Mouse (Mus musculus) midbrain, embryonic 13.5 days (tissue): Measurements from ENCODE around the gene Kcnj12. TPM values are rescaled to one million over a fixed set of nuclear protein-coding genes. Genes with fewer than 3 reads are reported as not detected.
A peak's percentile ranks its signal among the peaks of the same experiment; 100 is the strongest.

Experiments
- ATAC-seq: fragments of 200-750 bp; cut with Nextera tagmentation; 2 replicates; pipeline ENCODE4 v1.8.0; 2017; ENCODE audit warnings: mild to moderate bottlenecking, moderate TSS enrichment, moderate library complexity
- H3K27ac ChIP-seq: fragments of 300-500 bp; sonication (generic); 2 replicates; pipeline ENCODE4 v1.5.1; 2015; ENCODE audit warnings: inconsistent platforms, mild to moderate bottlenecking, moderate library complexity
- H3K27me3 ChIP-seq: fragments of 300-500 bp; sonication (generic); 2 replicates; pipeline ENCODE4 v1.6.1; 2015; ENCODE audit warnings: mild to moderate bottlenecking, inconsistent platforms
- H3K36me3 ChIP-seq: fragments of 300-500 bp; sonication (generic); 2 replicates; pipeline ENCODE4 v1.6.1; 2015; ENCODE audit warnings: mild to moderate bottlenecking, inconsistent platforms
- H3K4me1 ChIP-seq: fragments of 300-500 bp; sonication (generic); replicated peaks from 2 replicates; pipeline ENCODE4 v1.6.1; 2015; ENCODE audit warnings: inconsistent platforms
- H3K4me2 ChIP-seq: fragments of 300-500 bp; sonication (generic); replicated peaks from 2 replicates; pipeline ENCODE4 v1.6.1; 2015; ENCODE audit warnings: moderate library complexity, mild to moderate bottlenecking, inconsistent platforms
- H3K4me3 ChIP-seq: fragments of 300-500 bp; sonication (generic); replicated peaks from 2 replicates; pipeline ENCODE4 v1.5.1; 2015; ENCODE audit warnings: mild to moderate bottlenecking, inconsistent platforms
- H3K9ac ChIP-seq: fragments of 300-500 bp; sonication (generic); replicated peaks from 2 replicates; pipeline ENCODE4 v1.6.1; 2015; ENCODE audit warnings: mild to moderate bottlenecking, inconsistent platforms
- H3K9me3 ChIP-seq: fragments of 300-500 bp; sonication (generic); 2 replicates; pipeline ENCODE4 v1.6.1; 2016; ENCODE audit warnings: mild to moderate bottlenecking, inconsistent platforms
- WGBS: fragments of 180-500 bp; shearing (Covaris S2); methylation state at CpG from one replicate; pipeline ENCODE4 v1.1.7; 2015; 5-methylcytosine and 5-hydroxymethylcytosine counted together
- polyA plus RNA-seq: library from polyadenylated mRNA; unstranded; fragments of >200 nt; fragmentation: Nextera tagmentation; extraction: Ambion mirVana; gene quantifications from 2 replicates; pipeline ENCODE4 v1.2.1, GENCODE M21; 2015

Gene Kcnj12
- polyA plus RNA-seq, 1 experiment from 2014 or later: 1.4 TPM

GRCm38 (mm10) chr11:61004046-61004445, 18.3 kb upstream of the Kcnj12 start:
- H3K4me3 ChIP-seq: no peak overlapping the region
- no peak overlapping the region for H3K27ac ChIP-seq
- H3K4me1 ChIP-seq: peaks cover 10% of the 10 kb centered on the region
- H3K27me3 ChIP-seq: no peaks in the 10 kb centered on the region
- H3K4me2 ChIP-seq: no peak overlapping the region
- H3K9ac ChIP-seq: no peak overlapping the region
- ATAC-seq: no peak
- H3K36me3 ChIP-seq: no peaks in the 10 kb centered on the region
- H3K9me3 ChIP-seq: no peaks in the 10 kb centered on the region
- 57% methylated on average over 4 of the region's 4 CpGs for WGBS

DNA sequence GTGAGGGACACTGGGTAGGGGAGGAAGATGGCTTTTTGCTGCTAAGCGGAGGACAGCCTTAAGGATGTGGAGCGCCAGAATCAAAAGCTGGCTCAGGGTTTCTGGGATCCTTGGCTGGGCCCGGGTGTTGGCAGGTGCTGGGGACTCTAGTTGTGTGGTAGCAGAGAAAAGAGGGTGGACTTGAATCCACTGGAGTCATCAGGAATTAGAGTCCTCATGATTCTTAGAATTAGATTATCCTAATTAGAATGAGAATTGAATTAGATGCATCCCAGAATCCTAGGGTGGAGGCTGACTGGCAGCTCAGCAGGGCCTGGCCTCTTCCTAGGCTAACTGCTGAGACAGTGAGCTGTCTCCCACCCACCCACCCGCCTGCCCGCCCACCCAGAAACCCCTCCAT, 17.6 kb upstream of the Kcnj12 start:
- H3K4me1 ChIP-seq: peaks cover 10% of the 10 kb centered on the region
- no peaks in the 10 kb centered on the region for H3K27me3 ChIP-seq
- no peaks in the 10 kb centered on the region for H3K9me3 ChIP-seq
- H3K9ac ChIP-seq: no peak overlapping the region
- ATAC-seq: no peak
- no peaks in the 10 kb centered on the region for H3K36me3 ChIP-seq
- H3K27ac ChIP-seq: no peak overlapping the region
- no peak overlapping the region for H3K4me2 ChIP-seq
- no peak overlapping the region for H3K4me3 ChIP-seq
- WGBS: 55% methylated on average over 5 of the region's 5 CpGs

- H3K27me3 ChIP-seq: no peaks in the 10 kb centered on the region
- no peak overlapping the region for H3K4me2 ChIP-seq
- H3K4me3 ChIP-seq: no peak overlapping the region
- H3K9me3 ChIP-seq: no peaks in the 10 kb centered on the region
- ATAC-seq: no peak
- H3K4me1 ChIP-seq: peaks cover 10% of the 10 kb centered on the region
- no peaks in the 10 kb centered on the region for H3K36me3 ChIP-seq
- H3K9ac ChIP-seq: no peak overlapping the region
- no peak overlapping the region for H3K27ac ChIP-seq
- WGBS: 46% methylated on average over 6 of the region's 6 CpGs
Observed at GRCm38 (mm10) chr11:61005345-61005744, 17.0 kb upstream of the Kcnj12 start.

DNA sequence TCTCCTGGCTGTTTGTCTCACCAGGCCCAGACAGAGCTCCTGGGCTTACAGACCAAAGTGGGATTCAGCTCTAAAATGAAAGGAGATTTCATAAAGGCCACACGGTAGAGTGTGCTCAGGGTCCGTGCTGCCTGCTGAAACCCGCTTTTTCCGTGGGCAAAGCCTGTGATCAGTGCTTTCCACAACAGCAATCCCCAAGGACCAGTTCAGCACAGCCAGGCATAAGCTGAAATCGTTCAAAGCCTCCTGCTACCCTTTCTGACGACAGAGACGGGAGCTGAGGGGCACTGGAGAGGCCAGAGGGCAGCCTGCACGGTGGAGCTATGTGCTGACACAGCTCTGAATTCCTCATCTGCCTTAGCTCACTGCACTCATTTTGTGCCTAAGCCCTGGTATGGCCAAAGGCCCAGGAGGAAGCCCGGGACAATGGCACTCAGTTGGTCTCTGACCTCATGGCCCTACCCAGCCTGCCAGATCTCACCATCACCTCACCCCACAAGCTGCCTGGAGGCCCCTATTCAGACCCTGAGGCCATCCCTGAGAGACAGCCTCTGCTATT, 10.5 kb upstream of the Kcnj12 start:
- H3K9me3 ChIP-seq: no peaks in the 10 kb centered on the region
- no peak overlapping the region for H3K4me3 ChIP-seq
- 0 out of 2 replicates have a peak, but pooled peaks have one; percentile 43 for ATAC-seq
- H3K4me1 ChIP-seq: peaks cover 10% of the 10 kb centered on the region
- no peak overlapping the region for H3K4me2 ChIP-seq
- no peak overlapping the region for H3K27ac ChIP-seq
- H3K27me3 ChIP-seq: no peaks in the 10 kb centered on the region
- WGBS: 21% methylated on average over 9 of the region's 9 CpGs
- H3K36me3 ChIP-seq: no peaks in the 10 kb centered on the region
- no peak overlapping the region for H3K9ac ChIP-seq

DNA sequence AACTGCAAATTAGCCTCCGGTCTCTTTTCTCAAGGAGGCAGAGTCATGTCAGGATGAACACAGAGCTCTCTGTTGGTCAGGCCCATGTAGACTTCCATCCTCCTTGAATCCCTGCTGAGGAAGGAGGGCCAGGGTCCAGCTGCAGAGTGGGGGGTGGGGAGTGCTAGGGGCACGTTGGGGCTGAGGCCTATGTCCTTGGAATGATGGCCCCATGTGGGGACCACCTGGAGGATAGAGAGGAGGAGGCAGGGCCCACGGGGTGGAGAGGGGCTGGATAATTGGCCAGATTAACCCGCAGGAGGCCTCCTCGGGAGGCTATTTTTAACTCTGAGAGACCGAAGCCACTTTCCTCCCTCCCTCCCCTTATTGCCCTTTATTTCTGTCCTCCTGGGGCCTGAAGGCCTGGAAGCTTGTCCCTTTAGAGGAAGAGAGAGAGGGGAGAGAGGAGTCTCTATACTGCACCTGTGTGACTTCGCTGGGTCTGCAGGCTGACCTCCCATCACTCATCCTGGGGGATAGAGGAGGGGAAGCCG, 5.4 kb upstream of the Kcnj12 start:
- Histone ChIP-seq H3K9me3 (no peaks in the 10 kb centered on the region), H3K4me1 (peaks cover 15% of the 10 kb centered on the region), H3K27me3 (peaks cover 27% of the 10 kb centered on the region), H3K27ac (no peak overlapping the region), H3K36me3 (no peaks in the 10 kb centered on the region), H3K4me2 (no peak overlapping the region), H3K4me3 (no peak overlapping the region), H3K9ac (no peak overlapping the region)
- WGBS: 15% methylated on average over 8 of the region's 8 CpGs
- ATAC-seq: no peak

GRCm38 (mm10) chr11:61021129-61021528, 1.2 kb upstream of the Kcnj12 start:
- Histone ChIP-seq H3K27me3 (peaks cover 60% of the 10 kb centered on the region), H3K4me2 (no peak overlapping the region), H3K9me3 (no peaks in the 10 kb centered on the region), H3K9ac (no peak overlapping the region), H3K27ac (no peak overlapping the region), H3K4me1 (peaks cover 36% of the 10 kb centered on the region), H3K4me3 (no peak overlapping the region), H3K36me3 (no peaks in the 10 kb centered on the region)
- WGBS: 64% methylated on average over 5 of the region's 5 CpGs
- no peak for ATAC-seq

GRCm38 (mm10) chr11:61021676-61022549, 451 bp upstream of the Kcnj12 start:
- H3K9me3 ChIP-seq: no peaks in the 10 kb centered on the region
- H3K27ac ChIP-seq: no peak overlapping the region
- H3K4me3 ChIP-seq: peak overlapping the region; percentile 59
- peaks cover 36% of the 10 kb centered on the region for H3K4me1 ChIP-seq
- H3K9ac ChIP-seq: peak overlapping the region; percentile 65
- 2% methylated on average over 54 of the region's 68 CpGs for WGBS
- peak overlapping the region; percentile 81 for H3K4me2 ChIP-seq
- H3K36me3 ChIP-seq: no peaks in the 10 kb centered on the region
- peak; percentile 46 for ATAC-seq
- H3K27me3 ChIP-seq: peaks cover 60% of the 10 kb centered on the region

- peaks cover 44% of the 10 kb centered on the region for H3K4me1 ChIP-seq
- H3K4me2 ChIP-seq: peak overlapping the region; percentile 81
- 54% methylated on average over 9 of the region's 9 CpGs for WGBS
- no peaks in the 10 kb centered on the region for H3K36me3 ChIP-seq
- no peak for ATAC-seq
- peaks cover 60% of the 10 kb centered on the region for H3K27me3 ChIP-seq
- H3K9me3 ChIP-seq: no peaks in the 10 kb centered on the region
- no peak overlapping the region for H3K27ac ChIP-seq
- H3K9ac ChIP-seq: 0 out of 2 replicates have a peak overlapping the region, but pooled peaks have one; percentile 65
- peak overlapping the region; percentile 59 for H3K4me3 ChIP-seq
Observed at GRCm38 (mm10) chr11:61023416-61024200, 1.2 kb downstream of the Kcnj12 start.

DNA sequence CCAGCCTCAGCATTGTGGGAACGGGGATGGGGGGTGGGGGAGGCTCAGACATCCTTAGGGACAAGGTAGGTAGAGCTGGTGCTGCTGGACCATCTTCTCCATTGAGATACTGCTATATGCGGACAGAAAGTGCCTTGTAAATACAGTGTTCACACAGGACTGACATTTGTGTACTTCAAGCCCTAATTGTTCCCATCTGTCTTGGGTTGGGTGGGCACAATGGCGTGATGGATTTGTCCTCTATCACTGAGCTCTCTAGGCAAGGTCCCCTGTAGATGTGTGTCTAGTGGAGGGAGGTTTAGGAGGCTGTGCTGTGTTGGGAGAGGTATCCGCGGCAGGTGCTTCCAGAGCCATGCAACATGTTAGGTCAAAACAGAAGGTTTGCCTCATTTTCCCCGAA, 2.0 kb downstream of the Kcnj12 start:
- Histone ChIP-seq H3K27ac (0 out of 2 replicates have a peak overlapping the region, but pooled peaks have one; percentile 9), H3K9ac (no peak overlapping the region), H3K36me3 (no peaks in the 10 kb centered on the region), H3K27me3 (peaks cover 58% of the 10 kb centered on the region), H3K4me2 (no peak overlapping the region), H3K4me3 (no peak overlapping the region), H3K4me1 (peaks cover 44% of the 10 kb centered on the region), H3K9me3 (no peaks in the 10 kb centered on the region)
- no peak for ATAC-seq
- WGBS: 79% methylated on average over 6 of the region's 6 CpGs

GRCm38 (mm10) chr11:61024996-61025395, 2.6 kb downstream of the Kcnj12 start:
- Histone ChIP-seq H3K27ac (0 out of 2 replicates have a peak overlapping the region, but pooled peaks have one; percentile 9), H3K9ac (no peak overlapping the region), H3K4me2 (no peak overlapping the region), H3K9me3 (no peaks in the 10 kb centered on the region), H3K36me3 (no peaks in the 10 kb centered on the region), H3K4me1 (peaks cover 44% of the 10 kb centered on the region), H3K27me3 (peaks cover 52% of the 10 kb centered on the region), H3K4me3 (no peak overlapping the region)
- WGBS: 46% methylated on average over 6 of the region's 6 CpGs
- peak; percentile 68 for ATAC-seq

DNA sequence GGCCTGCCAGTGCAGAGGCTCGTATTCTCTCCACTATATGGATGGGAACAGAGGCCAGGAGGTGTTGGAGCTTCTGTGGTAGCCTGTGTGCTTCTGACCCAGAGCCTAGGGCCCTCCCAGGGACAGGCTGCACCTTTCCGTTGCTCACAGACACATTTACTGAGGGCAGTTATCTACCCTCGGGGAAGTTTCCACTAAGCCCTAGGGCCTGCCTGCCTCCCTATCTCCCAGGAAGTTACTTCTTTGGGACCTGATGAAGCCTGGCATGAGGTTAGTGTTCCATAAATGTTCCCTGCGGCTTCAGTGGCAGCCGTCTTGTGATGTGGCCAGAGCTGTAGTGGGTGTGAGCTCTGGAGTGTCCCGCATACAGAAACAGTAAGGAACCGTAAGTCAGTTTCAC, 3.2 kb downstream of the Kcnj12 start:
- H3K27ac ChIP-seq: no peak overlapping the region
- WGBS: 75% methylated on average over 7 of the region's 7 CpGs
- no peaks in the 10 kb centered on the region for H3K9me3 ChIP-seq
- H3K4me2 ChIP-seq: no peak overlapping the region
- no peak for ATAC-seq
- H3K27me3 ChIP-seq: peaks cover 46% of the 10 kb centered on the region
- H3K4me3 ChIP-seq: no peak overlapping the region
- H3K9ac ChIP-seq: no peak overlapping the region
- H3K4me1 ChIP-seq: peaks cover 44% of the 10 kb centered on the region
- no peaks in the 10 kb centered on the region for H3K36me3 ChIP-seq

GRCm38 (mm10) chr11:61026381-61026780, 4.0 kb downstream of the Kcnj12 start:
- Histone ChIP-seq H3K9me3 (no peaks in the 10 kb centered on the region), H3K9ac (no peak overlapping the region), H3K27ac (no peak overlapping the region), H3K4me1 (peaks cover 42% of the 10 kb centered on the region), H3K4me3 (no peak overlapping the region), H3K27me3 (peaks cover 39% of the 10 kb centered on the region), H3K36me3 (no peaks in the 10 kb centered on the region), H3K4me2 (no peak overlapping the region)
- WGBS: 88% methylated on average over 6 of the region's 6 CpGs
- ATAC-seq: no peak
